Mouse (Mus musculus) Patski (cell line): Measurements from ENCODE around the gene Tap2. TPM values are rescaled to one million over a fixed set of nuclear protein-coding genes. Genes with fewer than 3 reads are reported as not detected.

ENCODE experiments used
- ATAC-seq: fragments of 100-300 bp; one replicate; pipeline ENCODE4 v1.8.0; 2021
- CTCF ChIA-PET: fragments of 350-600 bp; sonication (Branson Sonifier 250); formaldehyde crosslinking; loops from one replicate; lab custom pipeline; 2022; ENCODE audit warnings: inconsistent platforms; lab: Charles Lee
- POLR2A ChIA-PET: fragments of 350-600 bp; sonication (Branson Sonifier 250); formaldehyde crosslinking; loops from one replicate; lab custom pipeline; 2022; ENCODE audit warnings: antibody characterized with exemption, inconsistent platforms; lab: Charles Lee
- DNase-seq: peaks from one replicate; pipeline ENCODE4 v3.0.0-alpha.2; 2011; ENCODE audit warnings: low read depth, low spot score
- H3K27me3 ChIP-seq: fragments of 371-371 bp; one replicate; pipeline ENCODE4 v1.5.1; 2021
- CTCF ChIP-seq: fragments of 100-300 bp; IDR thresholded peaks from one replicate; pipeline ENCODE4 v1.5.1; 2021
- in situ Hi-C: fragments of 300-500 bp; cut with MboI; formaldehyde crosslinking; loops from 3 replicates; pipeline ENCODE4 v1.11.1; 2018; ENCODE audit warnings: low pct_unique_long_range_greater_than_20kb, mixed read lengths
- polyA plus RNA-seq: library from polyadenylated mRNA; unstranded; gene quantifications from one replicate; pipeline ENCODE4 v1.2.3, GENCODE M21; 2021

The Tap2 gene
- polyA plus RNA-seq, 1 experiment from 2014 or later, result 38.2 TPM

- H3K27me3 ChIP-seq, result peaks cover 14% of the 10 kb centered on the region
- DNase-seq, result no peak
- in situ Hi-C loops, result loop anchor here (5.0 kb wide), 1 partner anchor 70 kb away; no protein-coding TSS in a partner anchor
- no peak for TF ChIP-seq CTCF
- ChIA-PET POLR2A (no interaction called here), CTCF (no interaction called here)
- no peak for ATAC-seq
Observed at GRCm38 (mm10) chr17:34177179-34177578, 26.1 kb upstream of the Tap2 start.

- H3K27me3 ChIP-seq, result peaks cover 9% of the 10 kb centered on the region
- in situ Hi-C loops, result loop anchor here (5.0 kb wide), 1 partner anchor 68 kb away; no protein-coding TSS in a partner anchor
- no peak for TF ChIP-seq CTCF
- ATAC-seq (no peak), DNase-seq (no peak)
- ChIA-PET POLR2A (no interaction called here), CTCF (interaction anchor here (1.9 kb wide), 1 partner anchor 9 kb away, joined by 5 read pairs; no protein-coding TSS in a partner anchor)
Observed at GRCm38 (mm10) chr17:34179019-34179418, 24.3 kb upstream of the Tap2 start.

- DNase-seq (no peak), ATAC-seq (no peak)
- POLR2A ChIA-PET, result no interaction called here
- CTCF ChIA-PET, result interaction anchor here (1.9 kb wide), 1 partner anchor 10 kb away, joined by 5 read pairs; no protein-coding TSS in a partner anchor
- no peak for TF ChIP-seq CTCF
- H3K27me3 ChIP-seq, result peaks cover 6% of the 10 kb centered on the region
- in situ Hi-C loops, result loop anchor here (5.0 kb wide), 1 partner anchor 67 kb away; no protein-coding TSS in a partner anchor
Observed at GRCm38 (mm10) chr17:34179913-34180859, 23.1 kb upstream of the Tap2 start.

GRCm38 (mm10) chr17:34183564-34184219, 19.6 kb upstream of the Tap2 start:
- peaks cover 10% of the 10 kb centered on the region for H3K27me3 ChIP-seq
- no peak for TF ChIP-seq CTCF
- DNase-seq (no peak), ATAC-seq (no peak)
- in situ Hi-C loops, result no loop called here
- POLR2A ChIA-PET, result no interaction called here
- CTCF ChIA-PET, result interaction anchor here (1.1 to 1.2 kb wide), 2 partner anchors 48 to 51 kb away, joined by 3 read pairs; no protein-coding TSS in a partner anchor

- DNase-seq (no peak), ATAC-seq (no peak)
- in situ Hi-C loops, result no loop called here
- ChIA-PET POLR2A (no interaction called here), CTCF (interaction anchor here (1.2 kb wide), 1 partner anchor 15 kb away, joined by 3 read pairs; no protein-coding TSS in a partner anchor)
- TF ChIP-seq CTCF, result no peak
- H3K27me3 ChIP-seq, result peaks cover 4% of the 10 kb centered on the region
Observed at GRCm38 (mm10) chr17:34185526-34185925, 17.8 kb upstream of the Tap2 start.

- ChIA-PET POLR2A (interaction anchor here (0.6 kb wide), 1 partner anchor 18 kb away, joined by 3 read pairs; no protein-coding TSS in a partner anchor), CTCF (interaction anchor here (1.0 kb wide), 1 partner anchor 18 kb away, joined by 3 read pairs; no protein-coding TSS in a partner anchor)
- no peak for TF ChIP-seq CTCF
- in situ Hi-C loops, result no loop called here
- peaks cover 4% of the 10 kb centered on the region for H3K27me3 ChIP-seq
- DNase-seq (no peak), ATAC-seq (no peak)
Observed at GRCm38 (mm10) chr17:34186885-34187260, 16.5 kb upstream of the Tap2 start.

GRCm38 (mm10) chr17:34187261-34187916, 15.9 kb upstream of the Tap2 start, which contains the start of the genes Tap1 and Psmb9:
Gene Tap1 (plus strand): TSS chr17:34187553.
Gene Psmb9 (minus strand): TSS chr17:34187764.
- DNase-seq, result peak; percentile 82
- ChIA-PET CTCF (interaction anchor here (1.0 kb wide), 1 partner anchor 17 kb away, joined by 3 read pairs; no protein-coding TSS in a partner anchor), POLR2A (no interaction called here)
- TF ChIP-seq CTCF, result no peak
- in situ Hi-C loops, result no loop called here
- H3K27me3 ChIP-seq, result peaks cover 4% of the 10 kb centered on the region
- ATAC-seq, result peak; percentile 87

- in situ Hi-C loops, result no loop called here
- peaks cover 4% of the 10 kb centered on the region for H3K27me3 ChIP-seq
- DNase-seq (no peak), ATAC-seq (peak; percentile 17)
- ChIA-PET POLR2A (no interaction called here), CTCF (no interaction called here)
- TF ChIP-seq CTCF, result no peak
Observed at GRCm38 (mm10) chr17:34188010-34188409, 15.3 kb upstream of the Tap2 start.

- TF ChIP-seq CTCF, result no peak
- H3K27me3 ChIP-seq, result peaks cover 4% of the 10 kb centered on the region
- CTCF ChIA-PET, result no interaction called here
- POLR2A ChIA-PET, result no interaction called here
- DNase-seq, result no peak
- in situ Hi-C loops, result no loop called here
- no peak for ATAC-seq
Observed at GRCm38 (mm10) chr17:34188986-34189385, 14.3 kb upstream of the Tap2 start.

GRCm38 (mm10) chr17:34192852-34193251, 10.5 kb upstream of the Tap2 start:
- no peak for DNase-seq
- CTCF ChIA-PET, result interaction anchor here (1.3 kb wide), 1 partner anchor 12 kb away, joined by 3 read pairs; no protein-coding TSS in a partner anchor
- POLR2A ChIA-PET, result no interaction called here
- no peak for TF ChIP-seq CTCF
- no peak for ATAC-seq
- no peaks in the 10 kb centered on the region for H3K27me3 ChIP-seq
- in situ Hi-C loops, result no loop called here
